Mouse (Mus musculus) heart, postnatal 0 days (tissue): ENCODE measurements around the gene Ano2.

Source experiments
- CTCF ChIP-seq: IDR thresholded peaks from 2 replicates; pipeline ENCODE4 v1.5.1; 2016; ENCODE audit warnings: antibody characterized with exemption, control low read depth, low read depth
- EP300 ChIP-seq: IDR thresholded peaks from 2 replicates; pipeline ENCODE4 v1.6.1; 2016; ENCODE audit warnings: antibody characterized with exemption, low read depth

DNA sequence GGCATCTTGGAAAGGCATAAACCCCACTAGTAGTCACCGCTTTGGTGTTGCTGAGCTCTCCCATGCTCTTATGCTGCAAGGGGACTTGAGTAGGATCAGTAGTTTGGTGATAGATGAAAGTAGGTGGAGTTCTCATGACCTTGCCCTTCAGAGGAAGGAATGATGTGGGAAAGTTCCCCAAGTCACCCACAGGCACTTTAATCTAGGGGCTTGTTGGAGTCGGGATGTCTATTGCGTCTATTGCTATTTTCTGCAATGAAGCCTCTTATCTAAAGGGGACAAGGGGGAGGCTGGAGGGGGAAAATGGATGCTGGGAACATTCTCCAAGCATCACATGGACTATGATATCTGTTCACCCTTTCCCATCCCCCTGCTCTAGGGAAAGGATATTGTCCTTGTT lies 235.6 kb downstream of the Ano2 start:
- TF ChIP-seq EP300 (no peak), CTCF (no peak)
